Mouse (Mus musculus) lung, adult 2 months (tissue): Measurements from ENCODE around the gene Gm45618. TPM values are rescaled to one million over a fixed set of nuclear protein-coding genes. Genes with fewer than 3 reads are reported as not detected.
A peak's percentile ranks its signal among the peaks of the same experiment; 100 is the strongest.
"Not testable (repeated sequence)": the region's sequence is repeated elsewhere in the genome, so short reads cannot be mapped to it uniquely, and the experiment has no call there.

Experiments used
- DNase-seq: peaks from one replicate; pipeline ENCODE4 v3.0.0; 2022
- H3K4me1 ChIP-seq: fragments of 200-500 bp; 2 replicates; pipeline ENCODE4 v1.6.1; 2011; ENCODE audit warnings: low read length; ENCODE audit not compliant: control insufficient read depth, insufficient read depth
- H3K4me3 ChIP-seq: fragments of 200-500 bp; replicated peaks from 2 replicates; pipeline ENCODE3; 2011; ENCODE audit warnings: low read depth, mild to moderate bottlenecking, control low read depth, low read length; ENCODE audit errors: extremely low read depth
- CTCF ChIP-seq: fragments of 200-500 bp; IDR thresholded peaks from 2 replicates; pipeline ENCODE4 v1.5.1; 2011; ENCODE audit warnings: mild to moderate bottlenecking, low read length, control low read depth; ENCODE audit not compliant: insufficient read depth
- POLR2A ChIP-seq: fragments of 200-500 bp; IDR thresholded peaks from 2 replicates; pipeline ENCODE4 v1.6.1; 2011; ENCODE audit warnings: low read depth, mild to moderate bottlenecking, control low read depth, low read length, borderline replicate concordance; ENCODE audit errors: extremely low read depth
- WGBS: fragments of 180-500 bp; shearing (Covaris S2); methylation state at CpG from one replicate; pipeline ENCODE4 v1.1.7; 2018; 5-methylcytosine and 5-hydroxymethylcytosine counted together
- polyA plus RNA-seq: library from polyadenylated mRNA; depleted of rRNA; stranded (reverse); fragments of >200 nt; gene quantifications from 2 replicates; pipeline ENCODE4 v1.2.3, GENCODE M21; 2012; rRNA removed

The Gm45618 gene
- not detected in 2 replicates for polyA plus RNA-seq

DNA sequence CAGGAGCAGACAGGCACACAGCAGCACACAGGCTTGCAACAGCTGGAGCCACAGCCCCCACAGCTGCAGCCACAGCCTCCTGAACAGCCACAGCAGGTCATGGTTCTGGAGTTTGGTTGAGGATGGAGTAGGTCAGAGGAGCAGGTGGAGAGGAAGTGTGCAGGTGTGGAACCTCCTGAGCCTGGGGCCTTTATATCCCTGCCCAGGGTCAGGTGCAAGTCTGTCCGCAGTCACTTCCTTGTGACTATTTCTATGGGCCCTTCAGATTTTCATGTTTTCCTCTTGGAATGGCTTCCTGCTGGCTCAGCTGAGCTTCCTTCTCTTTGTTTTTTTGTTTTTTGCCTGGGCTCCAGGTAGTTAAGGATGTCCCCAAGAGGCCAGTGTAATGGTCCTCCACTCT is at the start of gene Gm45618:
Gene Gm45618 (minus strand): TSS at position 101 of the 400 bp plus-strand sequence.
- not testable (repeated sequence) for DNase-seq, H3K4me1 ChIP-seq, H3K4me3 ChIP-seq
- 81% methylated on average over 1 of the region's 1 CpGs for WGBS

- 46% methylated on average over 3 of the region's 3 CpGs for WGBS
- no peak overlapping the region for H3K4me3 ChIP-seq
- no peak for DNase-seq
- no peaks in the 10 kb centered on the region for H3K4me1 ChIP-seq
- 0 out of 2 replicates have a peak, but pooled peaks have one; percentile 6 for TF ChIP-seq CTCF
- TF ChIP-seq POLR2A = no peak
These were observed 49.3 kb upstream of the Gm45618 start for GRCm38 (mm10) chr7:142169836-142170235.

DNA sequence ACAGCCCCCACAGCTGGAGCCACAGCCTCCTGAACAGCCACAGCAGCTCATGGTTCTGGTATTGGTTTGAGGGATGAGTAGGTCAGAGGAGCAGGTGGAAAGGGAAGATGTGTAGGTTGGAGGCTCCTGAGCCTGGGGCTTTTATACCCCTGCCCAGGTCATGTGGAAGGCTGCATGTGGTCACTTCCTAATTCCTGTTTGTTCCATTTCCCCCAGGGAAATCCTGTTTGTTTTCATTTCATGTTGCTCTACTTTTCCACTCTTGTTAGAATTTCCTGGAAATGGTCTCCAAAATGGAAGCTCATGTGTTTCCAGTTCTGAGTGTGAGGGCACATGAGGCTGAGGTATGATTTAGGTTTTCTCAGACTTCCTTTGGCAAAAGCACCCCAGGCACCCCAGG is 45.1 kb upstream of the Gm45618 start, which contains the start of gene Gm4553:
Gene Gm4553 (minus strand): TSS at position 101 of the 400 bp plus-strand sequence.
- H3K4me3 ChIP-seq, H3K4me1 ChIP-seq, DNase-seq: not testable (repeated sequence)

GRCm38 (mm10) chr7:142159366-142159765 is 38.8 kb upstream of the Gm45618 start:
- no peak for DNase-seq
- no peak for TF ChIP-seq POLR2A
- TF ChIP-seq CTCF = no peak
- WGBS = 87% methylated on average over 3 of the region's 3 CpGs
- Histone ChIP-seq H3K4me1 (no peaks in the 10 kb centered on the region), H3K4me3 (no peak overlapping the region)

DNA sequence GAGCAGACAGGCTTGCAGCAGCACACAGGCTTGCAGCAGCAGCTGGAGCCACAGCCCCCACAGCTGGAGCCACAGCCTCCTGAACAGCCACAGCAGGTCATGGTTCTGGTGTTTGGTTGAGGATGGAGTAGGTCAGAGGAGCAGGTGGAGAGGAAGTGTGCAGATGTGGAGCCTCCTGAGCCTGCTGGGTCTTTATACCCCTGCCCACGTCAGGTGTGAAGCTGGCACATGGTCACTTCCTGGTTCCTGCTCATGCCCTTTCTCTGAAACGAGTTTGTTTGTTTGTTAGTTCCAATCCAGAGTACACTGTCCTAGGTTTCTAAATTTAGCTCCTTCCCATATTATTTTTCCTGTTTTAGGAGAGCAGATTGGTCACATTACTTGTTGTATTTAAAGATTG is 36.5 kb upstream of the Gm45618 start, which contains the start of gene Gm29735:
Gene Gm29735 (minus strand): TSS at position 101 of the 400 bp plus-strand sequence.
- not testable (repeated sequence) for H3K4me3 ChIP-seq, DNase-seq, H3K4me1 ChIP-seq
- WGBS = 21% methylated on average over 2 of the region's 2 CpGs

GRCm38 (mm10) chr7:142155308-142155707 is 34.8 kb upstream of the Gm45618 start:
- DNase-seq = no peak
- TF ChIP-seq POLR2A (no peak), CTCF (no peak)
- WGBS = 14% methylated on average over 1 of the region's 1 CpGs
- Histone ChIP-seq H3K4me3 (no peak overlapping the region), H3K4me1 (no peaks in the 10 kb centered on the region)

DNA sequence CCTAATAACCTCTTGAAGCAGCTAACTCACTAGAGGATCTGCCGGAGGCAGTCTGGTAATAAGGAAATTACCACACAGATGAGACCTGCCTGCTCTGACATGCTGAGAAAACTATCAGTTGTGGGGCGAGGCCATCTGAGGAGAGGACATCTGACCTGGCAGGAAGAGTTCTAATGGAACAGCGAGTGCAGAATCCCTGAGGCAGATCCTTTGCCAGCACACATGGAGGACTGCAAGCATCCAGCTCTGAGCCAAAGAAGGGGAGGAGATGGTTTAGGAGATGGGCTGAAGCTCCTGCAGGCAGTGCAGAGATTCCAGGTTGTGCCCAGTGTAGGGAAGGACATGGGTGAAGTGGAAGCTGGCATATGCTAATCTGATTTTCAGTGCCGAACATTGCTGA is 31.7 kb upstream of the Gm45618 start:
- WGBS = 78% methylated on average over 4 of the region's 4 CpGs
- no peak for TF ChIP-seq POLR2A
- no peak for TF ChIP-seq CTCF
- no peak overlapping the region for H3K4me3 ChIP-seq
- H3K4me1 ChIP-seq = no peaks in the 10 kb centered on the region
- DNase-seq = no peak

GRCm38 (mm10) chr7:142148633-142149032 is 28.1 kb upstream of the Gm45618 start:
- TF ChIP-seq CTCF (no peak), POLR2A (no peak)
- Histone ChIP-seq H3K4me3 (no peak overlapping the region), H3K4me1 (no peaks in the 10 kb centered on the region)
- no peak for DNase-seq

- TF ChIP-seq POLR2A (no peak), CTCF (0 out of 2 replicates have a peak, but pooled peaks have one; percentile 8)
- DNase-seq = peak; percentile 20
- WGBS = 0% methylated on average over 1 of the region's 1 CpGs
These were observed 25.5 kb upstream of the Gm45618 start for GRCm38 (mm10) chr7:142146033-142146432.

DNA sequence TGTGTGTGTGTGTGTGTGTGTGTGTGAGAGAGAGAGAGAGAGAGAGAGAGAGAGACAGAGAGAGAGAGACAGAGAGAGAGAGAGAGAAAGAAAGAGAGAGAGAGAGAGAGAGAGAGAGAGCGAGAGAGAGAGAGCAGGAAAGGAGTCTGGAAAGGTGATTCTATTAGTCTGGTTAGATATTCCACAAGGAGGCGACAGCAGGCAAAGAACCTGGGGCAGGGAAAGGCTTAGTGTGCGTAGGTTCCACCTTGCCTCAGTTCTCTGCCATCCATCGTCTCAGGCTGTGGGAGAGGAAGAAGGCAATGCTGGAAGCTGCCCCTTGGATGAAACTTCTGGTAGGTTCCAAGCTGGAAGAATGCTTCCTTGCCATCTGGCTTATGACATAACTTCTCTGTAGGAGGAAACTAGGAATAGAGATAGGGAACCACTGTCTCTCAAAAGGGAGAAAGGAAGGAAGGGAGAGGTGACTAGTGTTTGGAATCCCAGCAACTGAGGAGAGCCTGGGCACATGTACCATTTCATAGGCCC is 24.9 kb upstream of the Gm45618 start:
- 46% methylated on average over 4 of the region's 4 CpGs for WGBS
- no peak for DNase-seq
- TF ChIP-seq POLR2A (no peak), CTCF (no peak)
- Histone ChIP-seq H3K4me1 (no peaks in the 10 kb centered on the region), H3K4me3 (no peak overlapping the region)

More at GRCm38 (mm10) chr7:142146033-142146432, 25.5 kb upstream of the Gm45618 start:
- Histone ChIP-seq H3K4me3 (no peak overlapping the region), H3K4me1 (no peaks in the 10 kb centered on the region)

DNA sequence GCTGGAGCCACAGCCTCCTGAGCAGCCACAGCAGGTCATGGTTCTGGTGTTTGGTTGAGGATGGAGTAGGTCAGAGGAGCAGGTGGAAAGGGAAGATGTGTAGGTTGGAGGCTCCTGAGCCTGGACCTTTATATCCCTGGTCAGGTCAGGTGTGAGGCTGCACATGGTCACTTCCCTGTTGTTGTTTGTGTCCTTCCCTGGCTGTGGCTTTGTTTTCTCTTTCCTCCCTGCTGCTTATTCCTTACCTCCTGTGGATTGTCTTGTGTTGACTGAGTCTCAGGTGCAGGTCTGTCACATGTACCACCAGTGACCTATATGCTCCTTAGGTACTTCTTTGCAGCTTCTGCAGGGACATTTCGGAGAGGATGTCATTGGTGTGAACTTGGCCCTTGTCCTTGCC is 24.0 kb upstream of the Gm45618 start, which contains the start of gene Gm45337:
Gene Gm45337 (minus strand): TSS at position 101 of the 400 bp plus-strand sequence.
- TF ChIP-seq CTCF (no peak), POLR2A (no peak)
- H3K4me1 ChIP-seq = no peaks in the 10 kb centered on the region
- no peak for DNase-seq
- no peak within 1 kb of the TSS for H3K4me3 ChIP-seq
- WGBS = 53% methylated on average over 1 of the region's 1 CpGs

GRCm38 (mm10) chr7:142143506-142144010 is 23.0 kb upstream of the Gm45618 start:
- H3K4me1 ChIP-seq, DNase-seq, H3K4me3 ChIP-seq: not testable (repeated sequence)
- WGBS = 24% methylated on average over 1 of the region's 1 CpGs
